Mouse (Mus musculus): ENCODE measurements around the gene Nsmce1.

DNA sequence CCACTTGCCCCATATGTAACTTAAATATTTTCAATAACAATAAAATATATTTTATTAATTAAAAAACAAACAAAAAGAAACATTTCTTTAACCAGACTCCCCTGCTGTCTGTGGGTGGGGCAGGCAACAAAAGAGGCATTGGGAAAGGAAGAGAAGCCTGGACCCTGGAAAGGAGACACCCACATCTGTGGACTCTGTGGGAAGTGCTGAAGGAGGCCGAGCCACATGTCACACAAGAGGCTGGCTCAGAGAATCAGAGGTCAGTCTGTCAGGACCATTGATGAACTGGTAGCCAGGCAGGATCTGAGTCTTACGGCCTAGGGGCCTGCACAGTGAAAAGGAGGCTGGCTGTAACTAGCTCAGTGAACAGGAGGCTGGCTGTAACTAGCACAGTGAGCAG lies 29.2 kb downstream of the Nsmce1 start:
- TF ChIP-seq CTCF (IDR thresholded peaks at IDR 0.05; ENCODE audit: insufficient read depth, low read length): no peak
- TF ChIP-seq POLR2A (IDR thresholded peaks at IDR 0.05; ENCODE audit: borderline replicate concordance, extremely low read depth, low read depth, low read length): no peak

Measured in lung, adult 2 months (tissue).